Mouse (Mus musculus): Measurements from ENCODE around the gene Gm45808. TPM values are rescaled to one million over a fixed set of nuclear protein-coding genes. Genes with fewer than 3 reads are reported as not detected.
A peak's percentile ranks its signal among the peaks of the same experiment; 100 is the strongest.
"Not testable (repeated sequence)": the region's sequence is repeated elsewhere in the genome, so short reads cannot be mapped to it uniquely, and the experiment has no call there.

The Gm45808 gene
- polyA plus RNA-seq, 1 experiment: not detected

- Histone ChIP-seq H3K36me3 (replicated peaks; ENCODE audit: low read length) (peaks cover 75% of the 10 kb centered on the region), H3K9me3 (no peaks in the 10 kb centered on the region), H3K4me3 (replicated peaks) (peak overlapping the region; percentile 67), H3K27me3 (replicated peaks) (no peaks in the 10 kb centered on the region), H3K4me1 (peaks cover 73% of the 10 kb centered on the region)
- TF ChIP-seq GATA1 (IDR thresholded peaks at IDR 0.05; ENCODE audit: borderline replicate concordance, low read length) (no peak), FLI1 (IDR thresholded peaks at IDR 0.05; ENCODE audit: low read length) (no peak)
These were observed 24.3 kb downstream of the Gm45808 start for GRCm38 (mm10) chr7:45462325-45462724.

GRCm38 (mm10) chr7:45461781-45462180 lies 24.8 kb downstream of the Gm45808 start:
- Histone ChIP-seq H3K36me3 (replicated peaks; ENCODE audit: low read length) (peaks cover 81% of the 10 kb centered on the region), H3K4me1 (peaks cover 73% of the 10 kb centered on the region), H3K4me3 (replicated peaks) (peak overlapping the region; percentile 78), H3K27me3 (replicated peaks) (no peaks in the 10 kb centered on the region), H3K9me3 (no peaks in the 10 kb centered on the region)
- TF ChIP-seq FLI1 (IDR thresholded peaks at IDR 0.05; ENCODE audit: low read length) (no peak), GATA1 (IDR thresholded peaks at IDR 0.05; ENCODE audit: borderline replicate concordance, low read length) (no peak)

GRCm38 (mm10) chr7:45461326-45461725 lies 25.3 kb downstream of the Gm45808 start:
- Histone ChIP-seq H3K9me3 (no peaks in the 10 kb centered on the region), H3K4me1 (peaks cover 74% of the 10 kb centered on the region), H3K36me3 (replicated peaks; ENCODE audit: low read length) (peaks cover 85% of the 10 kb centered on the region), H3K4me3 (replicated peaks) (peak overlapping the region; percentile 91), H3K27me3 (replicated peaks) (no peaks in the 10 kb centered on the region)
- no peak for TF ChIP-seq FLI1 (IDR thresholded peaks at IDR 0.05; ENCODE audit: low read length)
- TF ChIP-seq GATA1 (IDR thresholded peaks at IDR 0.05; ENCODE audit: borderline replicate concordance, low read length): no peak

- H3K4me3 ChIP-seq (replicated peaks): peak overlapping the region; percentile 91
- H3K36me3 ChIP-seq (replicated peaks; ENCODE audit: low read length): peaks cover 85% of the 10 kb centered on the region
- H3K4me1 ChIP-seq: peaks cover 73% of the 10 kb centered on the region
- no peaks in the 10 kb centered on the region for H3K27me3 ChIP-seq (replicated peaks)
- no peaks in the 10 kb centered on the region for H3K9me3 ChIP-seq
- 0 out of 3 replicates have a peak, but pooled peaks have one; percentile 12 for TF ChIP-seq GATA1 (IDR thresholded peaks at IDR 0.05; ENCODE audit: borderline replicate concordance, low read length)
- TF ChIP-seq FLI1 (IDR thresholded peaks at IDR 0.05; ENCODE audit: low read length): no peak
These were observed 25.7 kb downstream of the Gm45808 start for GRCm38 (mm10) chr7:45460860-45461314.

GRCm38 (mm10) chr7:45460377-45460776 lies 26.2 kb downstream of the Gm45808 start:
- H3K4me1 ChIP-seq: peaks cover 69% of the 10 kb centered on the region
- no peaks in the 10 kb centered on the region for H3K9me3 ChIP-seq
- no peaks in the 10 kb centered on the region for H3K27me3 ChIP-seq (replicated peaks)
- peaks cover 85% of the 10 kb centered on the region for H3K36me3 ChIP-seq (replicated peaks; ENCODE audit: low read length)
- H3K4me3 ChIP-seq (replicated peaks): peak overlapping the region; percentile 91
- TF ChIP-seq FLI1 (IDR thresholded peaks at IDR 0.05; ENCODE audit: low read length): no peak
- no peak for TF ChIP-seq GATA1 (IDR thresholded peaks at IDR 0.05; ENCODE audit: borderline replicate concordance, low read length)

- not testable (repeated sequence) for H3K9me3 ChIP-seq; H3K27me3 ChIP-seq (replicated peaks)
- peak within 1 kb of the TSS; percentile 99 for H3K4me3 ChIP-seq (replicated peaks)
- peaks cover 68% of the 10 kb centered on the region for H3K4me1 ChIP-seq
- peaks cover 85% of the 10 kb centered on the region for H3K36me3 ChIP-seq (replicated peaks; ENCODE audit: low read length)
These were observed 27.0 kb downstream of the Gm45808 start, which contains the start of gene Ftl1 for GRCm38 (mm10) chr7:45459564-45460140. Gene Ftl1 (minus strand): TSS chr7:45459884.

GRCm38 (mm10) chr7:45458748-45459563 lies 27.7 kb downstream of the Gm45808 start:
- no peaks in the 10 kb centered on the region for H3K9me3 ChIP-seq
- H3K36me3 ChIP-seq (replicated peaks; ENCODE audit: low read length): peaks cover 86% of the 10 kb centered on the region
- H3K4me3 ChIP-seq (replicated peaks): peak overlapping the region; percentile 99
- no peaks in the 10 kb centered on the region for H3K27me3 ChIP-seq (replicated peaks)
- TF ChIP-seq GATA1 (IDR thresholded peaks at IDR 0.05; ENCODE audit: borderline replicate concordance, low read length) (no peak), FLI1 (IDR thresholded peaks at IDR 0.05; ENCODE audit: low read length) (no peak)
- peaks cover 62% of the 10 kb centered on the region for H3K4me1 ChIP-seq

- H3K36me3 ChIP-seq (replicated peaks; ENCODE audit: low read length): peaks cover 84% of the 10 kb centered on the region
- no peaks in the 10 kb centered on the region for H3K27me3 ChIP-seq (replicated peaks)
- no peak for TF ChIP-seq FLI1 (IDR thresholded peaks at IDR 0.05; ENCODE audit: low read length)
- TF ChIP-seq GATA1 (IDR thresholded peaks at IDR 0.05; ENCODE audit: borderline replicate concordance, low read length): no peak
- H3K4me1 ChIP-seq: peaks cover 47% of the 10 kb centered on the region
- H3K4me3 ChIP-seq (replicated peaks): peak overlapping the region; percentile 92
- no peaks in the 10 kb centered on the region for H3K9me3 ChIP-seq
These were observed 29.2 kb downstream of the Gm45808 start for GRCm38 (mm10) chr7:45457204-45458060.

- TF ChIP-seq GATA1 (IDR thresholded peaks at IDR 0.05; ENCODE audit: borderline replicate concordance, low read length) (no peak), FLI1 (IDR thresholded peaks at IDR 0.05; ENCODE audit: low read length) (no peak)
- H3K9me3 ChIP-seq: no peaks in the 10 kb centered on the region
- H3K27me3 ChIP-seq (replicated peaks): no peaks in the 10 kb centered on the region
- peak overlapping the region; percentile 92 for H3K4me3 ChIP-seq (replicated peaks)
- peaks cover 84% of the 10 kb centered on the region for H3K36me3 ChIP-seq (replicated peaks; ENCODE audit: low read length)
- H3K4me1 ChIP-seq: peaks cover 43% of the 10 kb centered on the region
These were observed 29.8 kb downstream of the Gm45808 start for GRCm38 (mm10) chr7:45456721-45457203.

All from megakaryocyte, embryonic 14.5 days (primary cell).